Mouse (Mus musculus) stomach, postnatal 0 days (tissue): ENCODE measurements around the gene Plekhg3.

Experiments used
- CTCF ChIP-seq: IDR thresholded peaks from 2 replicates; pipeline ENCODE4 v1.5.1; 2016; ENCODE audit warnings: antibody characterized with exemption, low read depth, mild to moderate bottlenecking, moderate library complexity
- EP300 ChIP-seq: optimal IDR thresholded peaks from 2 replicates; pipeline ENCODE3; 2016; ENCODE audit warnings: antibody characterized with exemption

- no peak for TF ChIP-seq CTCF
- peak; percentile 84 for TF ChIP-seq EP300
Measured at GRCm38 (mm10) chr12:76547409-76548081, 16.9 kb downstream of the Plekhg3 start.
